Mouse (Mus musculus): ENCODE data around the gene Rps6ka2.

DNA sequence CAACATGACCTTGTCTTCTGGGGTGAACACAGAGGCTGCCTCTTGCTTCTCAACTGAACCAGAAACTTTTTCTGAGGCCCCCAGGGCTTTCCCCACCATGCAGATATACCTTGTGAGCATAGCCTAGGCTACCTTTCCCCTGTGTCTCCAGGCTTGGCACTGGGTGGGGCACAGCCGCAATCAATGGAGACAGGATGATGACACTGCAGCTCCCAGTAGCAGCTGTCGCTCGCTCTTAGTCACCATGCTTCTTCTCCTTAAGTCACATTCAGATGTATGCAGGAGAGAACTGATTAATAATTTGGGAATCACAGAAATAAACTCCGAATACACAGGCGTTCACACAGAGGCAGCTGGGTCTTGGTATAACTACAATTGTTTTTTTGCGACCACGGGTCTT is 4.4 kb upstream of the Rps6ka2 start:
- TF ChIP-seq CTCF (IDR thresholded peaks at IDR 0.05; ENCODE audit: extremely low read depth, insufficient read depth, insufficient read length, insufficient replicate concordance) (no peak), POLR2A (IDR thresholded peaks at IDR 0.05; ENCODE audit: low read depth, low read length) (no peak)

All from spleen, adult 2 months (tissue).